15 mouse cellular contexts compared by ENCODE assay signal in the genomic region with DNA sequence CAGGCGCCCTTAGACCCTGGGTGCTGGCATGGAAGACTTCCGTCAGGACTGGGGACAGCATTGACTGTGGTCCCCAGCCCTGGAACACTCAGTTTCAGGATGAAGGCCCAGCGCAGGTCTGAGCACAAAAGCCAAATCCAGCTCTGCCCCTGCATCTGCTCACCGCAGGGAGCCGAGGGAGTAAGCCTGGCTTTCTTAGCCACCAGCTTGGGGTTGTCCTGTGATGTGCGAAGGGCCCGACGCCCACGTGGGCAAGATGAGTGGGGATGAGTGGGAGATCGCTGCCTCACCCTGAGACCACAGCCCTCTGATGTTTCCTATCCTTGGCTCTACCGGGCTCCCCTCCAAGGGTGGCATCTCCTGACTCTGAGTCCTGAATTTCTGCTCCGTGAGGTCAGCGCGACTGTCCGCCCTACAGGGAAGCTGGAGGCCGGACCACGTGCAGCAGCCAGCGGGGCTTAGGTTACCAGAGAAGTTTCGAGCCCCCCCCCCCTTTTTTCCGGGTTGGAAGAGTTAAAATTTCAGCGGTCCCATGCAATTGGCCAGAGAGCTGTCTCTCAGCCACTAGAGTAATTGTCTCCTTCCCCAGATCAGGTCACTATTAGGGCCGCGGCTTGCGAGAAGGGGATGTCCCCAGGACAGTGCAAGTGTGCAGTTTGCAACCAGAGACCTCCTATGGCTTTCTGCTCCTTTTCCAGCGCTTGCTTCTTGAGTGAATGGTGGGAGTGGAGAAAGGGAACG. TPM values are rescaled to one million over a fixed set of nuclear protein-coding genes. Genes with fewer than 3 reads are reported as not detected.
A peak's percentile ranks its signal among the peaks of the same experiment; 100 is the strongest.
DNase-seq lines count a peak whose midpoint lies in the region; ATAC-seq and TF ChIP-seq lines count a peak whose summit lies in the region.
"Had no signal": no experiment of that assay in that cellular context is flagged by ENCODE, and none has a peak within 500 bp of the region (broad histone marks: within the 10 kb centered on the region; RNA-seq: fewer than 3 reads in every experiment).

No protein-coding gene starts in this region.

- H3K27ac ChIP-seq in heart, embryonic 12.5 days (ENCODE audit: poor library complexity, severe bottlenecking) = no peak overlapping the region
- H3K27ac ChIP-seq in forebrain, embryonic 13.5 days = no peak overlapping the region
- no peak overlapping the region for H3K27ac ChIP-seq in midbrain, embryonic 11.5 days (ENCODE audit: low read depth, low read length)
- no peak overlapping the region for H3K27ac ChIP-seq in intestine, postnatal 0 days (ENCODE audit: low read depth, low read length)
- H3K27ac ChIP-seq: liver, embryonic 13.5 days had no signal

- WGBS in heart, embryonic 12.5 days = 4% methylated on average over 26 of the region's 26 CpGs
- WGBS in forebrain, embryonic 13.5 days = 5% methylated on average over 26 of the region's 26 CpGs
- 4% methylated on average over 26 of the region's 26 CpGs for WGBS in midbrain, embryonic 11.5 days
- 5% methylated on average over 26 of the region's 26 CpGs for WGBS in intestine, postnatal 0 days

- peak overlapping the region; percentile 13 for H3K4me3 ChIP-seq in heart, embryonic 12.5 days
- no peak overlapping the region for H3K4me3 ChIP-seq in forebrain, embryonic 13.5 days
- peak overlapping the region; percentile 6; the same call in 1 of the 2 replicates for H3K4me3 ChIP-seq in midbrain, embryonic 11.5 days (ENCODE audit: low read depth, low read length)
- no peak overlapping the region for H3K4me3 ChIP-seq in intestine, postnatal 0 days (ENCODE audit: low read depth, low read length)
- H3K4me3 ChIP-seq: liver, embryonic 13.5 days had no signal

- DNase-seq in heart, postnatal 14 days = no peak
- DNase-seq in R1 (ENCODE audit: low read depth, low spot score) = peak; percentile 68
- peak; percentile 95 for DNase-seq in midbrain, embryonic 11.5 days (ENCODE audit: low spot score, missing footprints)
- no peak for DNase-seq in layer of hippocampus, postnatal 36 days
- no peak for DNase-seq in yolk sac, embryonic 10.5 days (ENCODE audit: low spot score)
- DNase-seq: kidney, postnatal 10 days; liver, embryonic 13.5 days; right cerebral cortex, postnatal 25 days had no signal

- intact Hi-C loops in heart, postnatal 14 days (cut with DNase I) = no loop called here

- peaks cover 58% of the 10 kb centered on the region for H3K27me3 ChIP-seq in heart, embryonic 12.5 days (replicated peaks)
- H3K27me3 ChIP-seq in forebrain, embryonic 13.5 days = peaks cover 75% of the 10 kb centered on the region
- H3K27me3 ChIP-seq in midbrain, embryonic 11.5 days (ENCODE audit: control insufficient read depth, insufficient read depth, low read length) = peaks cover 4% of the 10 kb centered on the region; the same call in 1 of the 2 replicates
- H3K27me3 ChIP-seq in intestine, postnatal 0 days (replicated peaks; ENCODE audit: control insufficient read depth, insufficient read depth, low read length) = peaks cover 68% of the 10 kb centered on the region

- ATAC-seq in heart, embryonic 12.5 days (ENCODE audit: insufficient number of reproducible peaks, low FRiP score) = no peak
- no peak for ATAC-seq in forebrain, embryonic 13.5 days
- peak; percentile 57 for ATAC-seq in midbrain, embryonic 11.5 days (ENCODE audit: low FRiP score)
- no peak for ATAC-seq in intestine, postnatal 0 days
- ATAC-seq: activated CD4-positive, CD25-positive, alpha-beta regulatory T cell, adult 4 months had no signal

- no peak for TF ChIP-seq CTCF in intestine, postnatal 0 days (IDR thresholded peaks at IDR 0.05; ENCODE audit: low read depth)

- H3K9me3 ChIP-seq in heart, embryonic 12.5 days (replicated peaks) = no peaks in the 10 kb centered on the region
- no peaks in the 10 kb centered on the region for H3K9me3 ChIP-seq in forebrain, embryonic 13.5 days (replicated peaks)
- no peaks in the 10 kb centered on the region for H3K9me3 ChIP-seq in midbrain, embryonic 11.5 days (ENCODE audit: control insufficient read depth, low read length)
- H3K9me3 ChIP-seq in intestine, postnatal 0 days (ENCODE audit: control insufficient read depth) = no peaks in the 10 kb centered on the region
- H3K9me3 ChIP-seq: liver, embryonic 13.5 days had no signal

- peaks cover 19% of the 10 kb centered on the region for H3K4me1 ChIP-seq in heart, embryonic 12.5 days (replicated peaks)
- H3K4me1 ChIP-seq in forebrain, embryonic 13.5 days = peaks cover 21% of the 10 kb centered on the region
- H3K4me1 ChIP-seq in midbrain, embryonic 11.5 days (ENCODE audit: control insufficient read depth, insufficient read depth, low read length) = peaks cover 40% of the 10 kb centered on the region
- H3K4me1 ChIP-seq in intestine, postnatal 0 days (replicated peaks; ENCODE audit: control insufficient read depth, insufficient read depth, low read length) = no peaks in the 10 kb centered on the region

- H3K36me3 ChIP-seq in heart, embryonic 12.5 days = no peaks in the 10 kb centered on the region
- no peaks in the 10 kb centered on the region for H3K36me3 ChIP-seq in forebrain, embryonic 13.5 days (ENCODE audit: poor library complexity, severe bottlenecking)
- no peaks in the 10 kb centered on the region for H3K36me3 ChIP-seq in midbrain, embryonic 11.5 days (ENCODE audit: control insufficient read depth, insufficient read depth, low read length)
- H3K36me3 ChIP-seq in intestine, postnatal 0 days (ENCODE audit: control insufficient read depth, insufficient read depth) = no peaks in the 10 kb centered on the region
- H3K36me3 ChIP-seq: liver, embryonic 13.5 days had no signal

- peak overlapping the region; percentile 50 for H3K4me2 ChIP-seq in heart, embryonic 12.5 days
- peak overlapping the region; percentile 24 for H3K4me2 ChIP-seq in forebrain, embryonic 13.5 days
- peak overlapping the region; percentile 38 for H3K4me2 ChIP-seq in midbrain, embryonic 11.5 days
- no peak overlapping the region for H3K4me2 ChIP-seq in intestine, postnatal 0 days (replicated peaks; ENCODE audit: low read depth)
- H3K4me2 ChIP-seq: liver, embryonic 13.5 days had no signal

- no peak overlapping the region for H3K9ac ChIP-seq in heart, embryonic 12.5 days
- no peak overlapping the region for H3K9ac ChIP-seq in forebrain, embryonic 13.5 days
- H3K9ac ChIP-seq in midbrain, embryonic 11.5 days (ENCODE audit: low read length) = peak overlapping the region; percentile 45
- no peak overlapping the region for H3K9ac ChIP-seq in intestine, postnatal 0 days (ENCODE audit: low read depth, low read length)
- H3K9ac ChIP-seq: liver, embryonic 13.5 days had no signal

RNA-seq across cellular contexts. Expression of a gene that starts 22.0 kb away (rescaled TPM):
- 0.15 TPM in 1 of 2 replicates, not detected in the other for polyA plus RNA-seq in heart, embryonic 12.5 days (2016; fragmentation: Nextera tagmentation; extraction: Ambion mirVana)
- total RNA-seq in heart, postnatal 14 days (2021) = not detected
- polyA plus RNA-seq in forebrain, embryonic 13.5 days (2015; fragmentation: Nextera tagmentation; extraction: Ambion mirVana) = 24.9 and 36.8 TPM in 2 replicates
- 229 and 230 TPM in 2 replicates for polyA plus RNA-seq in midbrain, embryonic 11.5 days (2014; fragmentation: Nextera tagmentation; extraction: Ambion mirVana)
- total RNA-seq in layer of hippocampus, postnatal 36 days (2021) = 1 to 10 TPM in 1 of 2 experiments, under 1 TPM in 1; 0.85 to 2.3 TPM
- not detected in 2 replicates for polyA plus RNA-seq in intestine, postnatal 0 days (2015; fragmentation: Nextera tagmentation; extraction: Ambion mirVana)
- total RNA-seq: granulocyte monocyte progenitor cell, adult 5-6 weeks; megakaryocyte-erythroid progenitor cell, adult 5-6 weeks had no signal
- polyA plus RNA-seq: liver, embryonic 13.5 days; testis, adult 2 months had no signal

Comparison
In these comparisons a context has a peak if more than half of its experiments do, and no peak if none do; other contexts are left out.
1. H3K4me3 ChIP-seq: peak in heart, embryonic 12.5 days (single experiment) and midbrain, embryonic 11.5 days (single experiment); none in forebrain, embryonic 13.5 days (single experiment) and intestine, postnatal 0 days (single experiment).
2. DNase-seq: peak in R1 (single experiment) and midbrain, embryonic 11.5 days (single experiment); none in heart, postnatal 14 days (0 of 2), layer of hippocampus, postnatal 36 days (0 of 2) and yolk sac, embryonic 10.5 days (single experiment).
3. RNA of a gene that starts 22.0 kb away (polyA plus RNA-seq): 229 to 230 TPM in midbrain, embryonic 11.5 days and 24.9 to 36.8 TPM in forebrain, embryonic 13.5 days; 0.15 TPM in heart, embryonic 12.5 days and not detected in intestine, postnatal 0 days; every median in the first group is over 10 times any median in the second.